Mouse (Mus musculus): ENCODE data around the gene Csf1. TPM values are rescaled to one million over a fixed set of nuclear protein-coding genes. Genes with fewer than 3 reads are reported as not detected.
A peak's percentile ranks its signal among the peaks of the same experiment; 100 is the strongest.

Gene Csf1
- polyA plus RNA-seq, 1 experiment from 2014 or later = 11.6 TPM

DNA sequence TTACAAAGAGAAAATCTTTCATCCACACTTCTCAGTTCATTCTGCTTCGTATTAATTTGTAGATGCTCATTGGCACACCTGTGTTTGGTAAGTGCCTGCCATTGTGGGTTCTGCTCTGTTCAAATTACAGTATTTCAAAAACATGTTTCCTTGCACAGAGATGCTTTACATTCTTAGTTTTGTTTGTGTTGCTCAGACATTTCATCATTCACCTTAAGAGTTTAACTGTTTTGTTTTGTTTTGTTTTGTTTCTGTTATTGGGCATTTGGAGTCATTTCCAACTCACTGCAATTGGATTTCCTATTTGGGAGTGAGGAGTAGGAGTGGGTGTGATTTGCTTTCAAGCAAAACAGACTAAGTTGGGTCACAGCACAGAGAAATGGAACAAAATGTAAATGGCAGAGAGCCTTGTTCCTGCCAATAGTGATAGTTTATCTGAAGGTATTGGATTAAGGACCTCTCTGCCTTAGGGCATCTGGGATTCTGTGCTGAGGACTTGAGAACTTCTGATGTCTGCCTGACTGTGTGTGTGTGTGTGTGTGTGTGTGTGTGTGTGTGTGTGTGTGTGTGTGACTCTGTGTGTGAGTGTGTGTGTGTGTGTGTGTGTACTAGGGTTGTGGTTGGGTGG lies 58.4 kb downstream of the Csf1 start:
- H3K9me3 ChIP-seq = no peaks in the 10 kb centered on the region
- H3K27ac ChIP-seq (replicated peaks) = no peak overlapping the region
- WGBS = 69% methylated on average over 1 of the region's 1 CpGs
- H3K9ac ChIP-seq = no peak overlapping the region
- ATAC-seq (ENCODE audit: extremely low read depth, insufficient number of reproducible peaks, low FRiP score, low TSS enrichment) = no peak
- H3K27me3 ChIP-seq (replicated peaks) = 0 out of 2 replicates have a peak, but pooled peaks cover 3% of the 10 kb centered on the region
- no peak overlapping the region for H3K4me2 ChIP-seq
- peaks cover 23% of the 10 kb centered on the region for H3K4me1 ChIP-seq
- no peak overlapping the region for H3K4me3 ChIP-seq
- H3K36me3 ChIP-seq = no peaks in the 10 kb centered on the region

DNA sequence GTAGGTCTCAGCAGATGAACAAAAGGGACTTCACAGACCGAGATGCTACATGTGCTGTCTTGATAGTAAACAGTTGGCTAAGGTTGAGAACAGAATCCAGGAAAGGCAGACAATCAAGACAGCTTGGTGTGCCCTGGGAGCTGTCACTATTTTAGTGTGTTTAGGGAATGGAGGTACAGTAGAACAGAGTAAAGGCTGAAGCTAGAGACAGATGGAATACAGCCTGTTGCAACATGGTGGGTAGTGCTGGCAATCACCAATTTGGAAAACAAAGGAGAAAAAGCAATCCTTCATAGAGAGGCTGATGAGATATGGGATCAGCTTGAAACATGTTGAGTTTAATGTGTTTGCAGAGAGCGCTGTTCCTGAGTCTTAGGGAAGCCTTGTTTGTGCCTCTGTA lies 59.6 kb downstream of the Csf1 start:
- H3K4me3 ChIP-seq = no peak overlapping the region
- 76% methylated on average over 2 of the region's 2 CpGs for WGBS
- peaks cover 19% of the 10 kb centered on the region for H3K4me1 ChIP-seq
- H3K36me3 ChIP-seq = no peaks in the 10 kb centered on the region
- no peak for ATAC-seq (ENCODE audit: extremely low read depth, insufficient number of reproducible peaks, low FRiP score, low TSS enrichment)
- no peak overlapping the region for H3K4me2 ChIP-seq
- no peak overlapping the region for H3K9ac ChIP-seq
- no peak overlapping the region for H3K27ac ChIP-seq (replicated peaks)
- 0 out of 2 replicates have a peak, but pooled peaks cover 3% of the 10 kb centered on the region for H3K27me3 ChIP-seq (replicated peaks)
- H3K9me3 ChIP-seq = no peaks in the 10 kb centered on the region

DNA sequence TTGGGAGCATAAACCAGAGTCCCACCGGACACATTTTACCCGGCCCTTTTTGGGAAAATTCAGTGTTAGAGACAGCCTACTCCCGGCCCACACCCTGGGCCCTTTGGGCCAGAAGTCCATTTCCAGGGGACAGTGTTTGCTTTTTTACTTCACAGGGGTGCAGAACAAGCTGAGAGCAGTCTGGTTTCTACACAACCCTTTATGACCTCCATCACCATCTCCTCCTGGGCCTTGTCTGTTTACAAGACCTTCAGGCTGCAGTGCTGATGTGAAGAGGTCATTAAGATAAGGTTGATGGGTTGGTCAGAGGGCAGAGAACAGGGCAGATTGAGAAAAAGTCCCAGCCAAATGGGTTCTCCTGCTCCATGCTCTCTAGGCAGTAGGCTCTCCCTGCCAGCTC lies 63.4 kb downstream of the Csf1 start:
- Histone ChIP-seq H3K9ac (peak overlapping the region; percentile 37), H3K27ac (replicated peaks) (no peak overlapping the region), H3K9me3 (no peaks in the 10 kb centered on the region), H3K4me3 (0 out of 2 replicates have a peak overlapping the region, but pooled peaks have one; percentile 3), H3K27me3 (replicated peaks) (0 out of 2 replicates have a peak, but pooled peaks cover 3% of the 10 kb centered on the region), H3K36me3 (no peaks in the 10 kb centered on the region), H3K4me2 (peak overlapping the region; percentile 46), H3K4me1 (peaks cover 34% of the 10 kb centered on the region)
- 31% methylated on average over 3 of the region's 3 CpGs for WGBS
- no peak for ATAC-seq (ENCODE audit: extremely low read depth, insufficient number of reproducible peaks, low FRiP score, low TSS enrichment)

DNA sequence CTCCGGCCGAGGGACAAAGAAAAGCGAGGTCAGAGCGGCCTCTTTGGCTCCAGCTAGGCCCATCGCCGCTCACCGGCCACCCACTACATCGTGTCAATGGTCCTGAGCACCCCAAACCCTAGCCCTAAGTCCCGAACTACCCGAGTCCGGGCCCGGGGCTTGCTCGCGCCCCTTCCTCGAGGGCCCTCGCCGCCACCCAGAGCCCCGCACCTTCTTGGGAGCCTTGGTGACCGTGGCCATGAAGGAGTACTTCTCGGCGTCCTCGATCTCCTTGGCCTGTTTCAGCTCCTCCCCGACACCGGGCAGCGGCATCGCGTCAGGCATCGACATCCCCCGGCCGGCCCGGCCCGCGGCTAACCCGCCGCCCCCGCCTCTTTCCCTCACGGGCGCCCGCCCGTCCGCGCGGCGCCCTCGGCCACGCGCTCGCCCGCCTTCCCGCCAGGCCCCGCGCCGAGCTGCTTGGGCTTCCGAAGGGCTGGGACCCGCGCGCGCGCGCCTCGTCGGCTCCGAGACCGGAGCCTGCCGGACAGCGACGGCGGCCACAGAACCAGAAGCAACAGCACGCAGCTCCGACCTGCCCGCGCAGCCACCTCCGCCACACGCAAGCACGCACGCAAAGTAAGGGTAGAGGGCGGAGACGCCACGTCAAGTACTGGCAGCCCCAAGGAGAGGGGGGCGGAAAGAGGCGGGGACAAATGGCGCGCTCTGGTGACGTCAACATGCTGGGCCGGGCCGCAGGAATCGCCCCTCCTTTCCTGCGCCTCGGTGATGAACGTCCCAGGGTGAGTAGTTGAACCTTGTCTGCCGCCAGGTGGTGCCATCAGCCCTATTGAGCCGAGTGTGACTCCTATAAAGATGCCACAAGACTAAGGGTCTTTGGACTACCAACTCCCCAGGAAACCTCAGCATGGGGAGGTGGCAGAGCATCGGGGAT lies 64.1 kb downstream of the Csf1 start, which contains the start of gene Ahcyl1:
Gene Ahcyl1, minus strand, starts transcription at position 613 of the 934 bp plus-strand sequence.
- Histone ChIP-seq H3K4me2 (peak within 1 kb of the TSS; percentile 92), H3K27ac (replicated peaks) (peak within 1 kb of the TSS; percentile 94), H3K9ac (peak within 1 kb of the TSS; percentile 99), H3K27me3 (replicated peaks) (0 out of 2 replicates have a peak, but pooled peaks cover under 1% of the 10 kb centered on the region), H3K36me3 (no peaks in the 10 kb centered on the region), H3K4me1 (peaks cover 41% of the 10 kb centered on the region), H3K9me3 (no peaks in the 10 kb centered on the region), H3K4me3 (peak within 1 kb of the TSS; percentile 93)
- ATAC-seq (ENCODE audit: extremely low read depth, insufficient number of reproducible peaks, low FRiP score, low TSS enrichment) = peak; percentile 96
- WGBS = 1% methylated on average over 90 of the region's 93 CpGs

DNA sequence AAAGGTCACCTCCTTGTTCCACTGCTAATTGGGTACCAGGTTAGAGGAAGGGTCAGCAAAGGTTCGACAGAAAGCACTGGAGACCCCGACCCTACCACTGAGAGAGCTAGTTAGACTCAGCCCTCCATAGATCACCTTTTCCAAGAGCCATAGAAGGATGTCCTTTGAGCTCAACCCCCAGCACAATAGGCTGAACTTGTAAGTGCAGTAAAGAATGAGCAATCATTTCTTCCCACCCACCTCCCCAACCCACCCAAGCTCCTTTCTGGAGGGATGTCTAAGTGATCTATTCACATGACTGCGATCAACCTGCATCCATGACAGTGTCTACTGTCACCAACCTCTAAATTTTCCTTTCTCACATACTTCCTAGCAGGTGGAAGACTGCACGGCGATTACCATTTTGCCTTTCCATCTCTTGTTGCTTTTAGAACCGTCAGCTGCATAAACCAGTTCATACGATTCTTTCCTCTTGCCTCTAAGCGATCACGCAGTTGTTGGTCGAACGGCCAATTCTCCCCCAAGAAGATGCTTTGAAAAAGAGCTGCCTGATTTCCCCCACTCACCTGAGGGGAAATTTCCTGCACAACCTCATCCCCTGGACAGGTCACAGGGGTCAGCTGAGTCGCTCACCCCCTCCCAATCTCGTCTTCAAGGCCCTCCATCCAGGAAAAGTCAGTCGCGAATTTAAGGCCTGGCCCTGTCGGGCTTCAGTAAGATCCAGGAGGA lies 64.9 kb downstream of the Csf1 start:
- no peaks in the 10 kb centered on the region for H3K36me3 ChIP-seq
- peak overlapping the region; percentile 93 for H3K4me3 ChIP-seq
- 7% methylated on average over 16 of the region's 16 CpGs for WGBS
- H3K27me3 ChIP-seq (replicated peaks) = no peaks in the 10 kb centered on the region
- H3K4me2 ChIP-seq = peak overlapping the region; percentile 92
- peak overlapping the region; percentile 99 for H3K9ac ChIP-seq
- ATAC-seq (ENCODE audit: extremely low read depth, insufficient number of reproducible peaks, low FRiP score, low TSS enrichment) = no peak
- H3K9me3 ChIP-seq = no peaks in the 10 kb centered on the region
- peaks cover 50% of the 10 kb centered on the region for H3K4me1 ChIP-seq
- peak overlapping the region; percentile 94 for H3K27ac ChIP-seq (replicated peaks)

DNA sequence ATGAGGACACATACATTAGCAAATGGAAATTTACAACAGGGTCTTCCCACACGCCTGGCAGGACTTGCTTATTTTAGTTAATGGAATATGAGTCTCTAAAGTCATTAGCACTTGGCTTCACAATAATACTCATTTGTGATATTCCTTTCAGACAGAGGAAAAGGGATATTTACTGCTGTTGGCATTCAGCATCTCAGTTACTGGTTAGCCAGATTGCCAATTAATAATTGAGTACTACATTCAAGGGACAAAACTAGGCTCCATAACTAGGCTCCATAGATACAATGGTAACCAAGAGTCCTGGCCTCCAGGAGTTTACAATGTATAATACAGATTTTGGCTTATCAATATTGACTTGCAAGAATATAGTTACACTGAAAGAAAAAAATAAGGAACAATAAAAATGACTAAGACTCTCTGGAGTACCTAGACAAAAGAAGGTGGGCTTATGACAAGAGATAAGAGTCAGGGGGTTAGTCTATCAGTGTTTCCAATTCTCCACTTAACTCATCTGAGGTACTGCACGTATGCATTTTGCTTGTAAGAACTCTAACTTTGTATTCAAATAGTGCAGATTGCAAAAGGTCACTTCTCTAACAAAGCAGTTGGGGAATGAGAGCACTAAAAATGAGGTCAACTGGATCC lies 65.9 kb downstream of the Csf1 start:
- H3K4me3 ChIP-seq = peak overlapping the region; percentile 93
- no peak overlapping the region for H3K27ac ChIP-seq (replicated peaks)
- ATAC-seq (ENCODE audit: extremely low read depth, insufficient number of reproducible peaks, low FRiP score, low TSS enrichment) = no peak
- WGBS = 62% methylated on average over 2 of the region's 2 CpGs
- peak overlapping the region; percentile 92 for H3K4me2 ChIP-seq
- H3K36me3 ChIP-seq = no peaks in the 10 kb centered on the region
- peaks cover 58% of the 10 kb centered on the region for H3K4me1 ChIP-seq
- H3K27me3 ChIP-seq (replicated peaks) = no peaks in the 10 kb centered on the region
- H3K9ac ChIP-seq = peak overlapping the region; percentile 99
- no peaks in the 10 kb centered on the region for H3K9me3 ChIP-seq

Other genes starting within 250 kb of the Csf1 start
- 4.1 and 4.7 TPM in 2 replicates for gene Slc6a17, start 242.5 kb downstream of the Csf1 start, polyA plus RNA-seq (2015; fragmentation: Nextera tagmentation; extraction: Ambion mirVana)
- not detected in 2 replicates for gene Ubl4b, start 205.4 kb downstream of the Csf1 start, polyA plus RNA-seq (2015; fragmentation: Nextera tagmentation; extraction: Ambion mirVana)
- 0.28 and 0.53 TPM in 2 replicates for gene Alx3, start 165.4 kb downstream of the Csf1 start, polyA plus RNA-seq (2015; fragmentation: Nextera tagmentation; extraction: Ambion mirVana)
- gene Gm10961, start 129.1 kb downstream of the Csf1 start, polyA plus RNA-seq (2015; fragmentation: Nextera tagmentation; extraction: Ambion mirVana) = not detected in 2 replicates
- gene Strip1, start 128.8 kb downstream of the Csf1 start, polyA plus RNA-seq (2015; fragmentation: Nextera tagmentation; extraction: Ambion mirVana) = 36.3 and 37.3 TPM in 2 replicates
- 45.8 and 48.9 TPM in 2 replicates for gene Ahcyl1, start 63.9 kb downstream of the Csf1 start, polyA plus RNA-seq (2015; fragmentation: Nextera tagmentation; extraction: Ambion mirVana)
- not detected in 2 replicates for gene Eps8l3, start 116.8 kb upstream of the Csf1 start, polyA plus RNA-seq (2015; fragmentation: Nextera tagmentation; extraction: Ambion mirVana)
- gene Gstm5, start 135.4 kb upstream of the Csf1 start, polyA plus RNA-seq (2015; fragmentation: Nextera tagmentation; extraction: Ambion mirVana) = 131 and 139 TPM in 2 replicates
- 14.6 and 15.9 TPM in 2 replicates for gene Gstm7, start 171.3 kb upstream of the Csf1 start, polyA plus RNA-seq (2015; fragmentation: Nextera tagmentation; extraction: Ambion mirVana)
- 9.5 and 11.5 TPM in 2 replicates for gene Gstm6, start 183.3 kb upstream of the Csf1 start, polyA plus RNA-seq (2015; fragmentation: Nextera tagmentation; extraction: Ambion mirVana)
- gene Gstm3, start 208.8 kb upstream of the Csf1 start, polyA plus RNA-seq (2015; fragmentation: Nextera tagmentation; extraction: Ambion mirVana) = 0.50 TPM in 1 of 2 replicates, not detected in the other
- gene Gstm2, start 226.0 kb upstream of the Csf1 start, polyA plus RNA-seq (2015; fragmentation: Nextera tagmentation; extraction: Ambion mirVana) = 52.9 and 53.5 TPM in 2 replicates